Mouse (Mus musculus): ENCODE measurements around the gene Cnnm3. TPM values are rescaled to one million over a fixed set of nuclear protein-coding genes. Genes with fewer than 3 reads are reported as not detected.

Gene Cnnm3
- polyA plus RNA-seq (2014; fragmentation: Illumina TruSeq; extraction: RNeasy Lipid Tissue Mini Kit (QIAGEN cat#74804); ENCODE audit: low read depth, low replicate concordance): 4.3 TPM

DNA sequence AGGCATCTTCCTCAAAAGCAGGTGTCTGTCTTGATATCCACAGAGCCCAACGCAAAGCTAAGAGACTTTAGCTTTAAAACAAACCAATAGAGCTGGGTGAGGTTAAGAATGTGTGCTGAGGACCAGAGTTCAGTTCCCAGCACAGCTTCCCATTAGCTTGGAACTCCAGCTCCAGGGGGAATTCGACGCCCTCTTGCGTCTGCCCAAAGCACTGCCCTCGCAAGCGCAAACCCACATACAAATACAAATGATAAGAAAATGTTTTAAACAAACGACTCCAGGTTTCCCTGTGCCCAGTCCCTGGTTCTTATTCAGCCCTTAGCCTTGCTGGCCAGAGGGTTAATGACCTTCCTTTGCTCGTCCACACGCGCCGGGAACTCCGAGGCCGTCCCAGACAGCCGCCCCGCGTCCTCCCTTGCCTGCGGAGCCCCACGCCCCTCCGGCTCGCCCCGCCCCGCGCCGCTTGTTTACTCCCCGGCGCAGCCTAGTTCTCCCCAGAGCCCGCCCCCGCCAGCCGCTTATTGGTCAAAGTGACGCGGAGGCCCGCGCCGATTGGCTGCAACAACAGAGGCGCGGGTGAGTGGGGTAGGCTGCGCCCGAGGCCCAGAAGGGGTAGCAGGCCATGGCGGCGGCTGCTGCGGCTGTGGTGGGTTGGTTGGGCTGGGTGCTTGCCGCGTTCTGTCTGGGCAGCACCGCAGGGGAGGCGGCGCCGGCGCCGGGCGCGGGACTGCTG lies at the start of gene Cnnm3:
Gene Cnnm3 (plus strand): TSS at position 579 of the 733 bp plus-strand sequence.

GRCm38 (mm10) chr1:36471181-36472105 lies 40.2 kb upstream of the Cnnm3 start, which contains the start of gene Cnnm4:
TSS of gene Cnnm4 (plus strand) at chr1:36471620.

DNA sequence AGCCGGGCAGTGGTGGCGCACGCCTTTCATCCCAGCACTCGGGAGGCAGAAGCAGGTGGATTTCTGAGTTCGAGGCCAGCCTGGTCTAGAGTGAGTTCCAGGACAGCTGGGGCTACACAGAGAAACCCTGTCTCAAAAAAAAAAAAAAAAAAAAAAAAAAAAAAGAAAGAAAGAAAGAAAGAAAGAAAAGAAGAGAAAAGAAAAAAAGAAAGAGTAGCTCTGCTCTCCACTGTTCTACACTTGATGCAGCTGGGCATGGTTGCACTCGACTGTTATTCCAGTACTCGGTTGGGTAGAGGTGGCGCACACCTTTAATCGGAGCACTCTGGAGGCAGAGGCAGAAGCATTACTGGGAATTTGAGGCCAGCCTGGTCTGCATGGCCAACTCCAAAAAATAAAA lies 25.1 kb downstream of the Cnnm3 start, which contains the start of gene Ankrd23:
Gene Ankrd23 (minus strand): TSS at position 101 of the 400 bp plus-strand sequence.

DNA sequence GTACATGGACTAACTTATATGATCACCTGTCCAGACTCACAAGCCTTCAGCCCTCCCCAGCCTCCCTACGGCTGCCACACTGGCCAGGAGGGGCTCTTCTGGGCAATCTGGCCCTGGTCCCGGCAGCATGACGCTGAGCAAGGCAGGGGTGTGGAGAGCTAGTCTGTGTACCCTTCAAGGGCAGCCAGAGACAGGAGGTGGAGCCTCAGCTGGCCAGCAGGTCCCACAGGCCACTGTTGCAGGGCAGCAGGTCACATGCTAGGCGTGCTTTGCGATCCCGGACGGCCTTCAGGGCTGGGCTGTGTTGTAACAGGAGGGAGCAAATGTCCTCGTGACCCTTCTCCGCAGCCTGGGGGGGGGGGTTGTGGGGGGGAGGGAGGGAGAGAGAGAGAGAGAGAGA lies 27.5 kb downstream of the Cnnm3 start, which contains the start of gene Gm42417:
Gene Gm42417 (minus strand): TSS at position 244 of the 400 bp plus-strand sequence.

GRCm38 (mm10) chr1:36546888-36547471 lies 35.3 kb downstream of the Cnnm3 start, which contains the start of gene Ankrd39:
TSS of gene Ankrd39 (minus strand) at chr1:36547445.

GRCm38 (mm10) chr1:36558031-36558993 lies 46.6 kb downstream of the Cnnm3 start, which contains the start of gene Sema4c:
TSS of gene Sema4c (minus strand) at chr1:36558349.

Other genes starting within 250 kb of the Cnnm3 start
- gene Neurl3, start 237.2 kb upstream of the Cnnm3 start, polyA plus RNA-seq (2014; fragmentation: Illumina TruSeq; extraction: RNeasy Lipid Tissue Mini Kit (QIAGEN cat#74804); ENCODE audit: low read depth, low replicate concordance): 3.3 TPM
- gene Arid5a, start 204.1 kb upstream of the Cnnm3 start, polyA plus RNA-seq (2014; fragmentation: Illumina TruSeq; extraction: RNeasy Lipid Tissue Mini Kit (QIAGEN cat#74804); ENCODE audit: low read depth, low replicate concordance): 0.11 TPM
- gene Kansl3, start 142.7 kb upstream of the Cnnm3 start, polyA plus RNA-seq (2014; fragmentation: Illumina TruSeq; extraction: RNeasy Lipid Tissue Mini Kit (QIAGEN cat#74804); ENCODE audit: low read depth, low replicate concordance): 8.1 TPM
- gene Fer1l5, start 139.6 kb upstream of the Cnnm3 start, polyA plus RNA-seq (2014; fragmentation: Illumina TruSeq; extraction: RNeasy Lipid Tissue Mini Kit (QIAGEN cat#74804); ENCODE audit: low read depth, low replicate concordance): not detected
- gene Lman2l, start 66.6 kb upstream of the Cnnm3 start, polyA plus RNA-seq (2014; fragmentation: Illumina TruSeq; extraction: RNeasy Lipid Tissue Mini Kit (QIAGEN cat#74804); ENCODE audit: low read depth, low replicate concordance): 4.8 TPM
- 1.1 TPM for gene Cnnm4, start 40.2 kb upstream of the Cnnm3 start, polyA plus RNA-seq (2014; fragmentation: Illumina TruSeq; extraction: RNeasy Lipid Tissue Mini Kit (QIAGEN cat#74804); ENCODE audit: low read depth, low replicate concordance)
- gene Ankrd23, start 25.0 kb downstream of the Cnnm3 start, polyA plus RNA-seq (2014; fragmentation: Illumina TruSeq; extraction: RNeasy Lipid Tissue Mini Kit (QIAGEN cat#74804); ENCODE audit: low read depth, low replicate concordance): not detected
- 0.34 TPM for gene Gm42417, start 27.6 kb downstream of the Cnnm3 start, polyA plus RNA-seq (2014; fragmentation: Illumina TruSeq; extraction: RNeasy Lipid Tissue Mini Kit (QIAGEN cat#74804); ENCODE audit: low read depth, low replicate concordance)
- gene Ankrd39, start 35.6 kb downstream of the Cnnm3 start, polyA plus RNA-seq (2014; fragmentation: Illumina TruSeq; extraction: RNeasy Lipid Tissue Mini Kit (QIAGEN cat#74804); ENCODE audit: low read depth, low replicate concordance): 1.3 TPM
- 0.42 TPM for gene Sema4c, start 46.5 kb downstream of the Cnnm3 start, polyA plus RNA-seq (2014; fragmentation: Illumina TruSeq; extraction: RNeasy Lipid Tissue Mini Kit (QIAGEN cat#74804); ENCODE audit: low read depth, low replicate concordance)
- gene Fam178b, start 171.3 kb downstream of the Cnnm3 start, polyA plus RNA-seq (2014; fragmentation: Illumina TruSeq; extraction: RNeasy Lipid Tissue Mini Kit (QIAGEN cat#74804); ENCODE audit: low read depth, low replicate concordance): not detected
- 188 TPM for gene Cox5b, start 179.6 kb downstream of the Cnnm3 start, polyA plus RNA-seq (2014; fragmentation: Illumina TruSeq; extraction: RNeasy Lipid Tissue Mini Kit (QIAGEN cat#74804); ENCODE audit: low read depth, low replicate concordance)
- gene 4933424G06Rik, start 198.3 kb downstream of the Cnnm3 start, polyA plus RNA-seq (2014; fragmentation: Illumina TruSeq; extraction: RNeasy Lipid Tissue Mini Kit (QIAGEN cat#74804); ENCODE audit: low read depth, low replicate concordance): not detected
- gene Actr1b, start 202.6 kb downstream of the Cnnm3 start, polyA plus RNA-seq (2014; fragmentation: Illumina TruSeq; extraction: RNeasy Lipid Tissue Mini Kit (QIAGEN cat#74804); ENCODE audit: low read depth, low replicate concordance): 11.0 TPM
- 1.1 TPM for gene Zap70, start 249.9 kb downstream of the Cnnm3 start, polyA plus RNA-seq (2014; fragmentation: Illumina TruSeq; extraction: RNeasy Lipid Tissue Mini Kit (QIAGEN cat#74804); ENCODE audit: low read depth, low replicate concordance)

All from liver, adult 10 weeks (tissue).